Mouse (Mus musculus) mesoderm, embryonic 11.5 days (tissue): ENCODE measurements around the gene Ccl2.
A peak's percentile ranks its signal among the peaks of the same experiment; 100 is the strongest.

Experiments used
- DNase-seq: peaks from one replicate; pipeline ENCODE4 v3.0.0-alpha.2; 2012; ENCODE audit warnings: low read depth, low spot score

Gene Ccl2

GRCm38 (mm10) chr11:82035857-82036256 lies 486 bp downstream of the Ccl2 start:
- DNase-seq: no peak

GRCm38 (mm10) chr11:82038535-82038934 lies 3.2 kb downstream of the Ccl2 start, which contains the start of gene Gm17268:
Gene Gm17268 (minus strand): TSS chr11:82038562.
- no peak for DNase-seq

GRCm38 (mm10) chr11:82039132-82039660 lies 3.8 kb downstream of the Ccl2 start:
- no peak for DNase-seq

GRCm38 (mm10) chr11:82041671-82042080 lies 6.3 kb downstream of the Ccl2 start:
- no peak for DNase-seq

GRCm38 (mm10) chr11:82045471-82045870 lies 10.1 kb downstream of the Ccl2 start, which contains the start of gene Ccl7:
Gene Ccl7 (plus strand): TSS chr11:82045712.
- DNase-seq: no peak

- DNase-seq: peak; percentile 76
Observed at GRCm38 (mm10) chr11:82047746-82048415, 12.5 kb downstream of the Ccl2 start.

GRCm38 (mm10) chr11:82053849-82054248 lies 18.5 kb downstream of the Ccl2 start:
- DNase-seq: no peak

- DNase-seq: no peak
Observed at GRCm38 (mm10) chr11:82057646-82058045, 22.3 kb downstream of the Ccl2 start, which contains the start of gene Ccl11. Gene Ccl11 (plus strand): TSS chr11:82057823.

- no peak for DNase-seq
Observed at GRCm38 (mm10) chr11:82062226-82062625, 26.9 kb downstream of the Ccl2 start.

GRCm38 (mm10) chr11:82063454-82063853 lies 28.1 kb downstream of the Ccl2 start:
- DNase-seq: no peak

- no peak for DNase-seq
Observed at GRCm38 (mm10) chr11:82066953-82067571, 31.7 kb downstream of the Ccl2 start.

- no peak for DNase-seq
Observed at GRCm38 (mm10) chr11:82071076-82071475, 35.7 kb downstream of the Ccl2 start.

GRCm38 (mm10) chr11:82072374-82072773 lies 37.0 kb downstream of the Ccl2 start:
- DNase-seq: no peak

- DNase-seq: no peak
Observed at GRCm38 (mm10) chr11:82072984-82073383, 37.6 kb downstream of the Ccl2 start.

- no peak for DNase-seq
Observed at GRCm38 (mm10) chr11:82073686-82074085, 38.3 kb downstream of the Ccl2 start.

- no peak for DNase-seq
Observed at GRCm38 (mm10) chr11:82077031-82077430, 41.7 kb downstream of the Ccl2 start.

GRCm38 (mm10) chr11:82078136-82078730 lies 42.9 kb downstream of the Ccl2 start:
- no peak for DNase-seq

- DNase-seq: no peak
Observed at GRCm38 (mm10) chr11:82080865-82081264, 45.5 kb downstream of the Ccl2 start.

- no peak for DNase-seq
Observed at GRCm38 (mm10) chr11:82084360-82084759, 49.0 kb downstream of the Ccl2 start.
